Mouse (Mus musculus) heart, embryonic 12.5 days (tissue): ENCODE results near the gene Klhdc8a. TPM values are rescaled to one million over a fixed set of nuclear protein-coding genes. Genes with fewer than 3 reads are reported as not detected.

Experiments used
- ATAC-seq: fragments of 200-750 bp; cut with Nextera tagmentation; 2 replicates; pipeline ENCODE4 v1.8.0; 2017; ENCODE audit warnings: moderate TSS enrichment, moderate library complexity; ENCODE audit not compliant: insufficient number of reproducible peaks, low FRiP score
- H3K27ac ChIP-seq: fragments of 300-500 bp; sonication (generic); 2 replicates; pipeline ENCODE4 v1.5.1; 2016; ENCODE audit warnings: mild to moderate bottlenecking, moderate library complexity; ENCODE audit not compliant: poor library complexity, severe bottlenecking
- H3K27me3 ChIP-seq: fragments of 300-500 bp; sonication (generic); replicated peaks from 2 replicates; pipeline ENCODE4 v1.6.1; 2016; ENCODE audit warnings: mild to moderate bottlenecking, moderate library complexity
- H3K36me3 ChIP-seq: fragments of 300-500 bp; sonication (generic); 2 replicates; pipeline ENCODE4 v1.6.1; 2016; ENCODE audit warnings: mild to moderate bottlenecking, moderate library complexity
- H3K4me1 ChIP-seq: fragments of 300-500 bp; sonication (generic); replicated peaks from 2 replicates; pipeline ENCODE4 v1.6.1; 2016; ENCODE audit warnings: mild to moderate bottlenecking
- H3K4me2 ChIP-seq: fragments of 300-500 bp; sonication (generic); 2 replicates; pipeline ENCODE4 v1.6.1; 2016; ENCODE audit warnings: mild to moderate bottlenecking, moderate library complexity
- H3K4me3 ChIP-seq: fragments of 300-500 bp; sonication (generic); 2 replicates; pipeline ENCODE4 v1.5.1; 2016; ENCODE audit warnings: mild to moderate bottlenecking
- H3K9ac ChIP-seq: fragments of 300-500 bp; sonication (generic); 2 replicates; pipeline ENCODE4 v1.6.1; 2016; ENCODE audit warnings: mild to moderate bottlenecking, moderate library complexity
- H3K9me3 ChIP-seq: fragments of 300-500 bp; sonication (generic); replicated peaks from 2 replicates; pipeline ENCODE4 v1.6.1; 2016; ENCODE audit warnings: mild to moderate bottlenecking, moderate library complexity
- WGBS: fragments of 180-500 bp; shearing (Covaris S2); methylation state at CpG from one replicate; pipeline ENCODE4 v1.1.7; 2016; 5-methylcytosine and 5-hydroxymethylcytosine counted together
- polyA plus RNA-seq: library from polyadenylated mRNA; unstranded; fragments of >200 nt; fragmentation: Nextera tagmentation; extraction: Ambion mirVana; gene quantifications from 2 replicates; pipeline ENCODE4 v1.2.1, GENCODE M21; 2016

Klhdc8a gene
- polyA plus RNA-seq, 1 experiment from 2014 or later = 0.55 TPM

- Histone ChIP-seq H3K27ac (no peak overlapping the region), H3K36me3 (peaks cover 13% of the 10 kb centered on the region; the same call in 1 of the 2 replicates), H3K9me3 (no peaks in the 10 kb centered on the region), H3K9ac (no peak overlapping the region), H3K4me2 (peak overlapping the region; percentile 27; the same call in 1 of the 2 replicates), H3K4me3 (no peak overlapping the region), H3K4me1 (peaks cover 49% of the 10 kb centered on the region), H3K27me3 (no peaks in the 10 kb centered on the region)
- no peak for ATAC-seq
- 24% methylated on average over 2 of the region's 2 CpGs for WGBS
Observed at GRCm38 (mm10) chr1:132333201-132333600, 34.8 kb downstream of the Klhdc8a start.

GRCm38 (mm10) chr1:132333675-132334141 lies 35.3 kb downstream of the Klhdc8a start:
- WGBS = 6% methylated on average over 4 of the region's 4 CpGs
- Histone ChIP-seq H3K9me3 (no peaks in the 10 kb centered on the region), H3K4me3 (no peak overlapping the region), H3K27me3 (no peaks in the 10 kb centered on the region), H3K36me3 (peaks cover 8% of the 10 kb centered on the region; the same call in 1 of the 2 replicates), H3K4me1 (peaks cover 53% of the 10 kb centered on the region), H3K4me2 (peak overlapping the region; percentile 27; the same call in 1 of the 2 replicates), H3K9ac (no peak overlapping the region), H3K27ac (peak overlapping the region; percentile 78)
- peak; percentile 77 for ATAC-seq

DNA sequence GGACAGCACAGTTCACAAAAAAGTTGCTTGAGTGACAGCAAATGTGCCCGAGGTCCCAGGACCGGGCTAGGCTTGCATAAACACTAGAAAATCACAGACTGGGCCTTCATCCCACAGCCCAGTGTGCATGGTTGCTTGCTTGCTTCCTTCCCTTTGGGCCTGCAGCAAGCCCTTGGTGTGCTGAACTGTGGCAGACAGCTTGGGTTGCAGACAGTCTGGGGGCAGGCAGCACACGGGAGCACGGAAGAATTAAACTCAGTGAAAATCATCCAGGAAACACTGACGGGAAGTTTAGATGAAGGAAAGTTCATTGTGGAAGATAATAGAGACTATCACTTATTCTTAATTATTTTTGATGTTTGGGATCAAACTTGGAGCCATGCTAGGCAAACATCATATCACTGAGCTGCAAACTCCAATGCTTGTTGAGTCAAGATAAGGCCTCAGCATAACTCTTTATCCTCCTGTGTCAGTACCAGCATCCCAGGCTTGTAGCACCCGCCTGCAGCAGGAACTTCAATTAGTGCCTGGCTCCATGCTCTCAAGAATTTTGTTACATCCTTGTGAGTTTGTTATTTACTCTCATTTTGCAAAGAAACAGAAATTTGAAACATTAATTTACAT lies 35.9 kb downstream of the Klhdc8a start:
- 0 out of 2 replicates have a peak, but pooled peaks cover 7% of the 10 kb centered on the region for H3K36me3 ChIP-seq
- H3K9me3 ChIP-seq = no peaks in the 10 kb centered on the region
- WGBS = 15% methylated on average over 6 of the region's 6 CpGs
- ATAC-seq = no peak
- H3K4me1 ChIP-seq = peaks cover 55% of the 10 kb centered on the region
- H3K9ac ChIP-seq = 0 out of 2 replicates have a peak overlapping the region, but pooled peaks have one; percentile 8
- H3K27ac ChIP-seq = peak overlapping the region; percentile 78
- H3K27me3 ChIP-seq = no peaks in the 10 kb centered on the region
- no peak overlapping the region for H3K4me3 ChIP-seq
- 0 out of 2 replicates have a peak overlapping the region, but pooled peaks have one; percentile 27 for H3K4me2 ChIP-seq

GRCm38 (mm10) chr1:132335378-132335965 lies 37.0 kb downstream of the Klhdc8a start:
- 37% methylated on average over 12 of the region's 12 CpGs for WGBS
- no peak overlapping the region for H3K27ac ChIP-seq
- no peak overlapping the region for H3K9ac ChIP-seq
- no peak overlapping the region for H3K4me3 ChIP-seq
- ATAC-seq = no peak
- H3K36me3 ChIP-seq = 0 out of 2 replicates have a peak, but pooled peaks cover 5% of the 10 kb centered on the region
- H3K4me2 ChIP-seq = no peak overlapping the region
- no peaks in the 10 kb centered on the region for H3K27me3 ChIP-seq
- H3K4me1 ChIP-seq = peaks cover 55% of the 10 kb centered on the region
- no peaks in the 10 kb centered on the region for H3K9me3 ChIP-seq

DNA sequence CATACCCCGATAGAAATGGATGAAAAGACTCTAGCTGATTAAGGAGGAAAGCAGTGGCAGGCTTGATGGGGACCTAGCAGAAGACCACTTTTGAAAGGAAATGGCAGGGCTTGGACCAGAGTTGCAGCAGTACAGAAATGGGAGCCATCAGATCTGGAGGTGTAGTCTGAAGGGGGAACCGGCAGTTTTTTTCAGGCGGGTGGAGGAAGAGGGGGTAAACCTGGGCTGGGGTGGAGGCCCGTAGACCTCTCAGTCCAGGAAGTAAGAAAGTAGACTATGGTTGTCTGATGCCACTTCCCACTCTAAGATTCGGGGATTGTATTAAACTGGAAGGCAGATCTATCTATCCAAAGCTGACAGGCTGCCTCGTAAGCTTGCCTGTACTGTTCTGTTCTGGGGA lies 38.5 kb downstream of the Klhdc8a start:
- H3K36me3 ChIP-seq = 0 out of 2 replicates have a peak, but pooled peaks cover 2% of the 10 kb centered on the region
- WGBS = 60% methylated on average over 6 of the region's 6 CpGs
- peaks cover 58% of the 10 kb centered on the region for H3K4me1 ChIP-seq
- no peaks in the 10 kb centered on the region for H3K9me3 ChIP-seq
- H3K4me2 ChIP-seq = no peak overlapping the region
- H3K4me3 ChIP-seq = no peak overlapping the region
- H3K27me3 ChIP-seq = no peaks in the 10 kb centered on the region
- H3K27ac ChIP-seq = no peak overlapping the region
- no peak for ATAC-seq
- H3K9ac ChIP-seq = no peak overlapping the region

- ATAC-seq = no peak
- no peaks in the 10 kb centered on the region for H3K27me3 ChIP-seq
- H3K4me3 ChIP-seq = no peak overlapping the region
- no peaks in the 10 kb centered on the region for H3K36me3 ChIP-seq
- no peaks in the 10 kb centered on the region for H3K9me3 ChIP-seq
- WGBS = 26% methylated on average over 7 of the region's 8 CpGs
- H3K4me2 ChIP-seq = no peak overlapping the region
- H3K4me1 ChIP-seq = peaks cover 66% of the 10 kb centered on the region
- no peak overlapping the region for H3K27ac ChIP-seq
- 0 out of 2 replicates have a peak overlapping the region, but pooled peaks have one; percentile 27 for H3K9ac ChIP-seq
Observed at GRCm38 (mm10) chr1:132338027-132338660, 39.7 kb downstream of the Klhdc8a start.

GRCm38 (mm10) chr1:132341731-132342501 lies 43.5 kb downstream of the Klhdc8a start:
- no peaks in the 10 kb centered on the region for H3K9me3 ChIP-seq
- H3K27me3 ChIP-seq = no peaks in the 10 kb centered on the region
- ATAC-seq = no peak
- H3K9ac ChIP-seq = no peak overlapping the region
- H3K4me1 ChIP-seq = peaks cover 43% of the 10 kb centered on the region
- no peak overlapping the region for H3K4me2 ChIP-seq
- no peaks in the 10 kb centered on the region for H3K36me3 ChIP-seq
- 39% methylated on average over 5 of the region's 5 CpGs for WGBS
- no peak overlapping the region for H3K27ac ChIP-seq
- no peak overlapping the region for H3K4me3 ChIP-seq

- Histone ChIP-seq H3K9me3 (no peaks in the 10 kb centered on the region), H3K9ac (no peak overlapping the region), H3K4me2 (no peak overlapping the region), H3K4me1 (peaks cover 39% of the 10 kb centered on the region), H3K36me3 (no peaks in the 10 kb centered on the region), H3K27ac (no peak overlapping the region), H3K4me3 (no peak overlapping the region), H3K27me3 (no peaks in the 10 kb centered on the region)
- WGBS = 74% methylated on average over 3 of the region's 3 CpGs
- ATAC-seq = no peak; the same call in 1 of the 2 replicates
Observed at GRCm38 (mm10) chr1:132342518-132342917, 44.1 kb downstream of the Klhdc8a start.

- H3K27me3 ChIP-seq = no peaks in the 10 kb centered on the region
- no peak overlapping the region for H3K27ac ChIP-seq
- H3K4me1 ChIP-seq = peaks cover 32% of the 10 kb centered on the region
- no peak overlapping the region for H3K9ac ChIP-seq
- ATAC-seq = no peak
- H3K4me2 ChIP-seq = no peak overlapping the region
- 90% methylated on average over 2 of the region's 2 CpGs for WGBS
- no peak overlapping the region for H3K4me3 ChIP-seq
- H3K36me3 ChIP-seq = no peaks in the 10 kb centered on the region
- H3K9me3 ChIP-seq = no peaks in the 10 kb centered on the region
Observed at GRCm38 (mm10) chr1:132343191-132343590, 44.8 kb downstream of the Klhdc8a start.

GRCm38 (mm10) chr1:132343656-132344055 lies 45.2 kb downstream of the Klhdc8a start:
- Histone ChIP-seq H3K4me1 (peaks cover 28% of the 10 kb centered on the region), H3K4me3 (no peak overlapping the region), H3K9me3 (no peaks in the 10 kb centered on the region), H3K27me3 (no peaks in the 10 kb centered on the region), H3K36me3 (no peaks in the 10 kb centered on the region), H3K9ac (no peak overlapping the region), H3K4me2 (no peak overlapping the region), H3K27ac (no peak overlapping the region)
- no peak for ATAC-seq
- 87% methylated on average over 1 of the region's 1 CpGs for WGBS
